Mouse (Mus musculus): ENCODE measurements around the gene Cpeb3.
"Not testable (repeated sequence)": the region's sequence is repeated elsewhere in the genome, so short reads cannot be mapped to it uniquely, and the experiment has no call there.

The Cpeb3 gene

DNA sequence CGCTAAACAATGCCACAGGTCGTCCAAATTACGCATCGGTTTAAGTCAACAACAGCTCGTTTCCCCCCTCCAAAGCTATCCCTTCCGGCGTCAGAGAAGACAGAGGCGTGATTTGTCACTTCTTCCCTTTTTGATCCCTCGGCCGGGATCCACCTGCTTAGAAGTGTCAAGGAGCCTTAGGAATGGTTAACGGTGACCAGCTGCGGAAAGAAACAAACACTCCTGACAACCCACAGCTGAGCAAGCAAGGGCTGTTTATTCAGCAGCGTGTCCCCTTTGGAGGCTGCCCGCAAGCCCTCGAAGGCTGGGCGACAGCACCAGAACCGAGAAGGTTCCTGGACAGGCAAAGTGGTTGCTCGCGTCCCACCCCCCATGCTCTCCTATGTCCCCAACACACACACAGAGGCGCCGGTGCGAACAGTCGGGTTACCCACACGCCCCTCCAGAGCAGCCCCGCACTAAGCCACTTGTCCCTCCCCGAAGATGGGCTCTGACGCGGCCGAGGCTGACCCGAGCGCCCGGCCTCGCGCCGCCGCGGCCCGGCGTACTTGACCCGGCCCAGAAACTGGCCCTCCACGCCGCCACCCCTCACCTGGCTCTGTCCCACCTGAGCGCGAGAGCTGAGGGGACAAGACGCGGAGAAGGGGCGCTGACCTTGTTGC lies 1.6 kb downstream of the Cpeb3 start:
- DNase-seq, result peak; percentile 58 to 72

DNA sequence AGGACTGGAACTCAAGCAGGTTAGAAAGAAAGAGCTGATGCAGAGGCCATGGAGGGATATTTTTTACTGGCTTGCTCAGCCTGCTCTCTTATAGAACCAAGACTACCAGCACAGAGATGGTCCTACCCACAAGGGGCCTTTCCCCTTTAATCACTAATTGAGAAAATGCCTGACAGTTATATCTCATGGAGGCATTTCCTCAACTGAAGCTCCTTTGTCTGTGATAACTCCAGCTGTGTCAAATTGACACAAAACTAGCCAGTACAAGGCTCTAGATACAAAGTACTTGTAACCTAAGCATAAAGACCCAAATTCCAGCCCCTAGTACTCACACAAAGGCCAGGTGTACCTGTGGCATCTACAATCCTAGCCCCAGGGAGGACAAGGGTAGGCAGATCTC lies 3.2 kb downstream of the Cpeb3 start:
- DNase-seq, result not testable (repeated sequence)

DNA sequence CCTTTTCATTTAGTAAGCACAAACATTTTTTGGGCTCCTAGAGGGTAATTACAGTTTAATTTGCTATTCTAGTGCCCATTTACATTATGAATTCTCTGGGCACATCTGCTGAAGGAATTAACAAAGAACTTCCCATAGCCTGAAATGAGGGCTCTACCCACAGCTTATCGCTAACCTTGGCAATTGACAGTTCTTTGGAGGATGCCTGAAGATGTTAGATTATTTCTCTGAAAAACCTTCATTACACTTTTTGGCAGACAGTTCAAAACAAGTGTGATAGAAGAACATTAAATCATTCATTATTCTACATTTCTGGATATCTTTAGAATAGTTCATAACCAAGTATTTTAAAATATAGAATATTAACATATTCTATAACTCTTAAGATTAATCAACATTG lies 5.0 kb downstream of the Cpeb3 start:
- DNase-seq, result no peak

DNA sequence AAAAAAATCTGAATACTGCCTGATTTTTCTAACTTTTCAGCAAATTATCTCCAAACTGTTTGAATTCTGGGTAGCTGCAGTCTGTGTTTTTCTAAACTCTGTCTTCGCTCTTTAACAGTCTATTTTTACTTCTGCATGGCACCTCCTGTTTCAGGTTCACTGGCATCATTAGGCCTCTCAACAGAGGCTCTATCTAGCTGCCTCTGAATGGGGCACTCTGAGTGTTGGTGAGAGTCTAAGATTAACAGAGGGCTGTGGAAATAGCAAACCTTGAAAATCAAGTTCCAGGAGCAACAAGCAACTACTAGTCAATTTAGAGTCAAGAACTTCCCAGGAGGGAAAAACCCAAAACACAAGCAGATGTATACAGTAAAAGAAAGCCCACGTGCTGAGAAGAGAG lies 8.5 kb downstream of the Cpeb3 start:
- no peak for DNase-seq

DNA sequence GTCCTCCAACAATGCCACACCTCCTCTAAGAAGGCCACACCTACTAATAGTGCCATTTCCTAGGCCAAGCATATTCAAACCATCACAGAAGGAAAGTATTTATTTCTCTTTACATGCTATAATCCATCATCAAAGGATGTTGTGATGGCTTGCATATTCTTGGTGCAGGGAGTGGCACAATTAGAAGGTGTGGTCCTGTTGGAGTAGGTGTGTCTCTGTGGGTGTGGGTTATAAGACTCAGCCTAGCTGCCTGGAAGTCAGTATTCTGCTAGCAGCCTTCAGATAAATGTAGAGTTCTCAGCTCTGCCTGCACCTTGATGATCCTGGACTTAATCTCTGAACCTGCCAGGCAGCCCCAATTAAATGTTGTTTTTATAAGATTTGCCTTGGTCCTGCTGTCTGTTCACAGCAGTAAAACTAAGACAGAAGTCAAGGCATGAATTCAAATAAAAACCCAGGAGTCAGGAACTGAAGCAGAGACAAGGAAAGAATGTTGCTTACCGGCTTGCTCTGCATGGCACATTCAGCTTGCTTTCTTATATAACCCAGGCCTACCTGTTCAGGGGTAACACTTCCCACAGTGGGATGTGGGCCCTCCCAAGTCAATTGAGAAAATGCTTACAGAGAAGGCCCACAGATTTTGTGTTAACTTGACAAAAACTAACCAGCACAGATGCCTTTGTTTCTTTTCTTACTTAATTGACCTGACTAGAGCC lies 10.1 kb downstream of the Cpeb3 start:
- no peak for DNase-seq

DNA sequence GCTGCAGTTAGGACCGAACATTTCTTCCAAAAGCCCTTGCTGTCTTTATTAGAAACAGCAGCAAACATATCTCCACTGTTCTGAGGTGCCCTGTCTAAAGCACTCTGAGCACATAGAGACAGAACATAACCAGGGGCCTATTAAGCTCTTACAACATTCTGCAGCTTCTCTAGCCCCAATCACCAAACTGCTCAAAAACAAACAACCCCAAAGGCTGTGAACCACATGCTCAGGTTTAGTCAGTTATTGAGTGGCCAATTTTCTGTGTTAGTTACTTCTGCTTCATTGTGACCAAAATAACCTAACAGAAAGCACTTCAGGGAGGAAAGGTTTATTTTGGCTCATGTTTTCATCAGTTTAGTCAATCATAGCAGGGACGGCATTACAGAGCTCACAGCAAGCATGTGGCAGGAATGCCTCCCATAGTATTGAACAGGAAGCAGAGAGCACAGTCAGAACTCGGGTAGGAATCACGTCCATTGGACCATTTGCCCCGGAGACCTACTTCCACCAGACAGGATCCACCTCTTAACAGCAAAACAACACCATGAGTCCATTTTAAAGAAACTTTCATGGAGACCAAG lies 15.8 kb downstream of the Cpeb3 start:
- DNase-seq, result no peak

DNA sequence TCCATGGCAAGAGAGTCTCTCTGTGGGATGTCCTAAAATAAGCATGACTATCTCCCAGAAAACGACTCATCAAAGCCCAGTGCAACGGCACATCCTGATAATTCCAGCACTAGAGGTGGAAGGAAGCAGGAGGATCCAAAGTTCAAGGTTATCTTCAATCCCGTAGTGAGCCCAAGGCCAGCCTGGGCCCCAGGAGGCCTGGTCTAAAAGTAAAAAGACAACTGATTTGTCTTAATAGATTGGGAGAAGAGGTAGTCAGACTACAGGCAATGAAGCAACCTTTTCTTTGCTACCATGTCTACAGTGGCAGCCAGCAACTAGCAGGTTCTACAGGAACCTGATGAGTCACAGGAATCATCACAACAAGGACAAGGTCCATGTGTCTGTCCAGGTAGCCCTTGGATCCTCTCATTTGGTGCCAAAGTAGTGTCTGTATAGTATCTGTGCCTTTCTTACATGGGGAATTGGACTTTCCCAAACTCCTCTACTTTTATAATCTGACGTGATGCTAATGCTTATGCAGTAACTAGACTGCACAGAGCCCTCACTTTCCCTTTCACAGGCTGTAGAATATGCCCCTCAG lies 19.9 kb downstream of the Cpeb3 start:
- no peak for DNase-seq

DNA sequence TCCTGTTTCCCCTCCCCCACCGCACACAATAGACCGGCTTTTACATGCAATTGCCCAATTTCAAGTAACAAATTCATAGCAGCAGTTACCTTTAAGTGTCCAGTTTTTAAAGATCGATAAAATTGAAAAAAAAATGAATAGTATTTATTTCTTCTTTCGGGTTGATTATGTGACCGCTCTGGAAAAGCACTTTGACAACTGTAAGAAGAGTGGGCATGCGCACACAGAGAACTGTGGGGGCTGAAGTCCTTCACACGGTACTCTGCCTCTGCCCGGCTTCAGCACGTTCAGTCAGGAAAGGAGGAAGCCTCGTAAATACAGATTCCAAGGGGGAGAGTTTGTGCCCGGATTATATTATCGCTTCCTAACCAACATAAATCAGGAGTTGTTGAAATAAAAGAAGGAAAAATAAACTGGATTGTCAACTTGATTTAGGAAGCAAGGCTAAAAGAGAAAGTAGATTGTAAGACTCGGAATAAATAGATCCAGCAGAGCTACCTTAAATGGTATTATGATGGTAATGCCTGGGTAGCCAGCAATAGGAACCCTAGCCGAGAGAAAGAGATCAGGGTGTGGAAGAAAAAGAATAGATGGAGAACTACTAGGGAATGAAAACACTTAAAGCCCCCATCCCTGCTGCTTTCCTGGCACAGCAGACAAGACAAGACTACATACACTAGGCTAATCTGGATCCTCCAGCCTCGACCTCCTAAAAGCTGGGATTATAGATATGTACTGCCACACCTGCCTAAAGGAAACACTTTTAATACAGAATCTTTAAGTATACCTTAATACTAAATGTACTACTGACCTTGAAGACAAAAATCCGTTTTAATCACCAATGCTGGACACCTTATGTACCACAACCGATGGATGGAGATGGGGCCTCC lies 30.3 kb downstream of the Cpeb3 start:
- peak; percentile 73 to 80 for DNase-seq

DNA sequence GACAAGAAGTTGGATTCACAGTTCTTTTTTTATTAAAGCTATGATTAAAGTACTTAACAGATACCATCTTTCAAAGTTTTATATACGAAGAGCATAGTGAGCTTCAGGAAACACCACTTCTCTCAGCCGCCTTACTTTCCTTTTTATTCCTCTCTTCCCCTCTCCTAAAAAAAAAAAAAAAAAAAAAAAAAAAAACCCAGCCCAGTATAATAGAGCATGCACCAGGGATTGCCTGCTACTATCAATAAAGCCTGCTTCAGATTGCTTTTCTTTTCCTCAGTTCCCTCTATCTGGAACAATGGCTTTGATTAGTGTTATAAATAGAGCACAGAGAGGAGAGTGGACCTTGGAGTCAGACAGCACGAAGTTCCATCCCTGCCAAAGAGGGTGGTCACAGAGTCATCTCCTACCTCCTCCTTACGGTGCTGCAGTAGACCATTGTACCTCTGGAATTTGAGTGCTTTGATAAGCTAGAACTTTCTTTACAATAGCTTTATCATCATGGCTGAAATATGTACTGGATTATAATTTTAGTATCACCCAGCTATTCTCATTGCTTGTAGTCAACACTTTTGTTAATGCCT lies 31.4 kb downstream of the Cpeb3 start:
- DNase-seq, result no peak

DNA sequence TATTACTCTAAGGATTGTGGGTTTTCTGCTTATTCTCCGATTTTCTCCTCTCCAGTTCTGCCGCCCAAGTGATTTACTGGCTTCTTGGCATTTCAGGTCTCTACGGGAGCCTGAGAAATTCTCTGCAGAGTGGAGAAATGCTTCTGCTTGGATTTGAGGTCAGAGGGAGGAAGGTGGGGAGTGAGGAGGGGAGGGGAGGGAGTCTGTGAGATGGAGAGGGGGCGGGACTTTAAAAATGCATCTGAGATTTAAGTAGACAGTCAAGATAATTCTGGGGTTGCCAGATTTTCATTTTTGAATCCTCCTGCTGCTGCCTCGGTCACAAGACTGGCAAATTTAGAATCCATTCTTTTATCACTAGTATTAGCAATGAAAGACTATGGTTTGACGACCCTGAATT lies 32.5 kb downstream of the Cpeb3 start:
- peak; percentile 55 to 60 for DNase-seq

DNA sequence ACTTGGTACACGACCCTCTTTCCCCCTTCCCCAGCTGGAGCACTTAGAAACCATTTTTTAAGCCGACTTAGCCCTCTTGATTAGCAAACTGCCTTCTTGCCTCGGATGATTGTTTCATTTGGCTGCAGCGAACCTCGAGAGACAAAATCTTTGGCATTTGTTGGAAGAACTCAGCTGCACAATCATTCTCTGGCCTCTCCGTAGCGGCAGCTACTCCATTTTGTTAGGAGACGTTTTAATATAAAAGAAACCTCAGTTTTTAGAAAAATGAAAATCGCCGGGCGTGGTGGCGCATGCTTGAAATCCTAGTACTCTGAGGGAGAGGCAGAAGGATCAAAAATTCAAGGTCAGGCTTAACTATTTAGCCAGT lies 33.0 kb downstream of the Cpeb3 start:
- peak in 1 of 2 experiments; percentile 19 for DNase-seq

DNA sequence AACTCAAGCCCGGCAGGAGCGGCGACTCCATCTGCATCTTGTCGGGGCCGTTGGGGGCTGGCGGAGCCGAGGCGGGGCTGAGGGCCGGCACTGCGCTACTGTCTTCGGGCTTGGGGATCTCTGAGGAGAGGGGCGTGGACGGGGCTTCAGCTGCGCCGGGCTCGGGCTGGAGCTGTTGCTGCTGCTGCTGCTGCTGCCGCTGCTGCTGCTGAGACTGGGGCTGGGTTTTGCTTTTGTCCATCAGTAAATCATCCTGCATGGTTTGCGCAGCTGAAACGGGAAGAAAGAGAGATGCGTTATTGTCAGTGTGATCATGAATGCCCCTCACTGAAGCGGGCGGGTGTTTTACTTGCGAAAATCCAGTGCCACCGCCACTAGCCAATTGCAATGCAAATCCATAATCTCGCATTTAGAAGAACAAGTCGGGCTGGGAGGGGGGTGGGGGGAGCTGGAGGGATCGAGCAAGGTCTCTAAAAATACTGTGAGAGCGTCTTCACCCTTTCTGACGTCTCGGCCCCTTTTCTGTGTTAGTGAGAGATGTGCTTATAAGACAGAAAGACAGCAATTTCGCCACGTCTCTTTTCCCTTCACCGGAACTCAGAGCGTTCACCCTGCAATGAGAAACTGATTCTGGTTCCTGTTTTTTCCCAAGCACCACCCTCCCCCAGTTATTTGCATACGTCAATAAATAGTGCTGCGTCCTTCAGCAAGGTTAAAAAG lies 33.5 kb downstream of the Cpeb3 start:
- peak; percentile 65 to 70 for DNase-seq

DNA sequence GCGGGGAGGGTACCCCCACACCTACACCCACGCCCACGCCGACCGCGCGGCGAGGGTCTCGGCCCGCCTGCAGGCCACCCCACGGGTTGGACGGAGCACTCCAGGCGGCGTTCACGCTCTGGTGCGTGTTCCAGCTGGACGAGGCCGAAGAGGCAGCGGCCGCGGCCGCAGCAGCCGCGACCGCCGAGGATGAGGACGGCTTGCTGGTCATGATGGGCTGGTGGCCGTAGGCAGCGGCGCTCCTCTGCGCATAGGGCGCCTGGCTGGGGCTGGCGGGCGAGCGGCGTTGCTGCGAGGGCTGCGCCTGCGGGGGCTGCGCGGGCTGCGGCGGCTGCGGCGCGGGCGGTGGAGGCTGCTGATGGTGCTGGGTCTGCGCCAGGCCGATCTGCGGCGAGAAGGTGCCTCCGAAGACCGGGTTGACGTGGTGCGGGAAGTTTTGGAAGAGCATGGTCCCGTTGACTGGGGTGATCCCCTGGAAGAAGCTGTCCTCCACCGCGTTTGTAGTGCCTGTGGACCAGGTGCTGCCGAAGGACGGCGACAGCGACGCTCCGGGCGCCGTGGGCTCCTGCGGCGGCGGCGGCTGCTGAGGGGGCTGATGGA lies 34.2 kb downstream of the Cpeb3 start:
- DNase-seq, result peak; percentile 74 to 86

DNA sequence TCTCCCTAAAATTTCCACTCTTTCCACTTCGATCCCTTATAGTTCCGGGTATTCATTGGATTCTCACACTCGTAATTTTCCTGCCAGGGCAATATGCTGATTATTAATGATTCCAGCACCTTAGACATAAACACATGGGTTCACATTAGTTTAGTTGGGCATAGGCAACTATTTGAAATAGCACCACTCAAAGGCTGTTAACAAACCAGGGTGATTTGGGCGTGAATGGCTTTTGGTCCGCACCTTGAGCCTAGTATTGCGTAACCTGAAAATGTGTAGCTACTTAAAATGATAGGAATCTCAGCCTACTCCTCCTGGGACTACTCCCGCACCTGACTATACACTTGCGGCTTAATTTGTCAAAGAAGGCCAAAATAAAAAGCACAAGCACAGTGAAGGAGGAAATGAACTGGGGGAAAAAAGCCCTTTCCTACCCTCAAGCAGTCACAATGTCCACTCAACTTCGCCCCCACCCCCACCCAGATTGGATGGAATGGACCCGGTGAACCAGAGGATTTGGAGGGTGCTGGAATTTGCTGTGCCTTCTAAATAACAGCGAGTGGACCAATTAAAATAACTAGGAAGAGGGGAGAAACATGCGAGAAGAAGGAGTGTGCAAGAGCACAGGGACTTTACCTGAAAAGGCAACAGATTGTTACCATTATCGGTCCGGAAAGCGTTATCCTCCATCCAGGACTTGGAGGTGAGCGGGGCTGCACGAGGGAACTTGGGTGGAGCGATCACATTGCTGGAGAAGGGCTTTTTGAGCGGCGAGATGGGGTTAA lies 34.9 kb downstream of the Cpeb3 start:
- peak in 1 of 2 experiments; percentile 44 for DNase-seq

DNA sequence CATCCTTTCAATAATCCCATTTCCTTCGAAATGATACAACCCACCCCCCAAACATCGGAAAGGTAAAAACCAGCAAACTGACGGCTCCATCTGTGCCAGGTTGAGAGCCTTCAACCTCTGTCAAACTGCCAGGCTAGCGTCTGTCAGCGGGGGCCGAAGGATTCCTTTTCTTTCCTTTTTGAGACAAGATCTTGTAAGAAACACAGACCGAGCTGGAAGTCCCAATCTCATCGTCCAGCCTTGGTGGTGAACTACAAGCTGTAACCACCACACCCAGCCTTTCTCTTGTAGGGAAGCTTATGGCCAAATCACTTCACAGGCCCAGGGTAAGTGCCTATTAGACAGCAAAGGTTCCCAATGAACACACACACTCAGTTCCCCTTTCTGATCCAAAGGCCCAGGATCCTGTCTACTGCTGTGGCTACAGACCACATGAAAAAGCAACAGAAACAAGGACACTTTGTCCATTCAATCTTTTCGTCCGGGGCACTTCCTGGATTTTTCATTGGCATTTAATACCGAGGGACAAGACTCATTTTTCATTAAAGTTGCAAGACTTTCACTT lies 35.8 kb downstream of the Cpeb3 start:
- peak; percentile 34 to 55 for DNase-seq

DNA sequence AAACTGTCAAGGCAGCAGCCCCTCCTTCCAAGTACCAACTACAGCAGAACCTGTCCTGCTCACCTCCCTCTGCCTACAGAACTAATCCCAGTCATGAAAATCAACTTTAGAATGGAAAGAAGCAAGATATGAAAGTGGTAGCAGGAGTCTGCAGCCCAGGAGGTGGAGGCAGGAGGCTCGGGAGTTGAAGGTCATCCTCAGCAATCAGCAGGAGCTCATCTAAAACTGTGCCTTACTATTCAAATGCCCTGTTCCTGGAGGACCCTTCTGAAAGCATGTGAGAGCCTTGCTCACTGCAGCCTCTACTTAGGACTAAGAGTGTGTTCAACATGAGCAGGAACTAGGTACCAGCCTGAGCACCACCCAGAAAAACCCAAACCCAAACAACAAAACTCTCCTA lies 36.3 kb downstream of the Cpeb3 start:
- peak in 1 of 2 experiments; percentile 26 for DNase-seq

DNA sequence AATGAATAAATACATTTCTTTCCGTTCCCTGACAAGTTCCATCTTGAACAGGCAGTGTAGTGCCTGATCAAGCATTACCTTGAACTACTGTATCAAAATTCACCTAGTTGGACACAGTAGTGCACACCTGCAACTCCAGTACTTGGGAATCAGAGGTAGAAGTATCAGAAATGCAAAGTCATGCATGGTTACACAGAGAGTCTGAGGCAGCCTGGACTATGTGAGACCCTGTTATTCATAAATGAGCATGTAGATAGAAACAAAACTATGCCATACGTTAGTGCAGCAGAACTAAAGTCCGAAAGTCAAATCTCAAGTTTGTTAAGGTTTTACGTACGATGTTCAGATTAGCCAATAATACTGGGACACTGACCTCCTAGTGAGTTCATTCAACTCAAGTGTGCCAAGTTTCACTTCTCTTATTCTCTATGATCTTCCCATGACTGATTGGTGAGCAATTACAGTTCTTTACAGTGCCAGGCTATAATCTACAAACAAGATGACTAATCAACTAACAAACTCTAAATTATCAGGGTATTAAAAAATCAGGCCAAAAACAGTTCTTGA lies 51.5 kb downstream of the Cpeb3 start:
- no peak for DNase-seq

DNA sequence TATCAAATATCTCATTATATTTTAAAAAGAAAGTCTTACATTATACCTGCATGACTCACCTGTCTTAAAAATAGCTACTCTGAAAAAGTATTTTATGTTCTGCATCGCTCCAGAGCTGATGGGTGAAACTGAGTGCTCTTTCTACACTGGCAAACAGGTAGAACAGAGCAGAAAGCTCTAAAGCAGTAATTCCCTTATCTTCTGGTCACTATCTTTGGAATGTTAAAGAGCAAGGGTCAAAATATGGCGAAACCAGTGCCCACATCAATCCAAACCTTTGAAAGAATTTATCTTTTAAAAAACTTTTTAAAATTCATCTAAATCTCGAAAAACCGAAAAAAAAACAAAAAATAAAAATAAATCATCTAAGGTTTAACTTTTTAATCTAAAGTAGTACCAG lies 52.4 kb downstream of the Cpeb3 start:
- no peak for DNase-seq

DNA sequence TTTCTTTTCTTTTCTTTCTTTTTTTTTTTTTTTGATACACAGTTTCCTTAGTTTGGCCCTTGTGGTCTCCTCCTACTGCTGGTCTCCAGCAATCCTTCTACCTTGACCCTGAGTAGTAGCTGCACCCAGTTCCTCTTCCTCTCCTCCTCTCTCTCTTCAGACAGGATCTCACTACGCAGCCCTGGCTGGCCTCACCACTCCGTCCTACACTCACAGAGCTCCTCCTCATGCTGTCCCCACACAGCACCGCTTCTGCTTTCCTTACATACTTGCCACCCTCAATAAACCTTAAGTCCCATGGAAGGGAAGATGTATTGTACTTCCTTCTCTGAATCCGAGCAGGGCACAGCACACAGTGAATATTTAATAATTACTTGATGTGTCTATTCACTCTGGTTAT lies 61.3 kb downstream of the Cpeb3 start:
- DNase-seq, result no peak

DNA sequence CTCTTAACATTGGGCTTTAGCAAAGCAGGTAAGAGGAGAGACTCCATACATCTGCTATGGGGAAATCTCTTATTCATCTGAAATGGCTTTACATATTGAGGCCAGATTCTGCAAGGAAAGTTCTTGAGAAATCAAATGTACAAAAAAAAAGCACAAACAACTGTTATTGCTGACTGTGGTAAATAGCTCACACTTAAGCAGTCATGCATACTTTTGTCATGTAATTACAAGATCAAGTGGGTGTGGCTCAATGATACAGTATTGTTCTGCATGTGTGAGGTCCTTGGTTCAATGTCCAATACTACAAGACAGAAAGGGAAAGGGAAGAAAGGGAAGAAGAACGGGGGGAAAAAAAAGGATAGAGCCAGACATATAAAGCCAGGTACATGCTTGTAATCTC lies 62.6 kb downstream of the Cpeb3 start:
- DNase-seq, result no peak
